Mouse (Mus musculus) G1E (cell line): ENCODE measurements around the gene Cald1.

Experiments
- CTCF ChIP-seq: IDR thresholded peaks from 2 replicates; pipeline ENCODE4 v1.5.1; 2012; ENCODE audit warnings: low read depth, low read length, inconsistent platforms, mixed read lengths
- TAL1 ChIP-seq: conservative IDR thresholded peaks from 2 replicates; pipeline ENCODE4 v1.6.1; 2012; ENCODE audit warnings: low read depth, low read length, inconsistent platforms, mixed read lengths

DNA sequence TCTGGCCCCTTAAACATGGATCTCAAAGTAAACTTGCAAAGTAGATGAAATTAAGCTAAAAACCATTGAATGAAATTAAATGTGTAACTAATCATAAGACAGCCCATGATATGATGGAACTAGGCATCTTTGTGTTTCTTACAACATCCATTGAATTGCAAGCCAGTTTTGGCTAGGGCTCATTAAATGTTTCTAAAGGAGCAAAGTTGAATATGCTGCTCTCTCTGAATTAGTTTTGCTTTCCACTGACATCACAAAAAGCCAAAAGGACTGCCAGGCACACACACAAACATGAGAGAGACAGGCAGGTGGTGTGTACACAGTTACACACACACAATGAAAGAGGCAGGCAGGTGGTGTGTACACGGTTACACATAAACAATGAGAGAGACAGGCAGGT lies 127.4 kb downstream of the Cald1 start:
- TF ChIP-seq CTCF (no peak), TAL1 (no peak)
